Mouse (Mus musculus) heart, postnatal 0 days (tissue): ENCODE measurements at regions not wholly inside any gene's neighbourhood (a gene's known extent, or its start where the extent isn't known, plus 50 kb on each side); places are given as distances from the start of the nearest gene placed in this dataset.
A peak's percentile ranks its signal among the peaks of the same experiment; 100 is the strongest.

Experiments used
- ATAC-seq: fragments of 200-750 bp; cut with Nextera tagmentation; 2 replicates; pipeline ENCODE4 v1.8.0; 2017; ENCODE audit warnings: low read depth, moderate number of reproducible peaks, moderate library complexity; ENCODE audit not compliant: insufficient read depth
- DNase-seq: peaks from one replicate; pipeline ENCODE4 v3.0.0-alpha.2; 2016; ENCODE audit warnings: low spot score
- H3K27ac ChIP-seq: fragments of 300-500 bp; sonication (generic); 2 replicates; pipeline ENCODE4 v1.5.1; 2014; ENCODE audit warnings: low read depth, mild to moderate bottlenecking
- H3K27me3 ChIP-seq: fragments of 300-500 bp; sonication (generic); 2 replicates; pipeline ENCODE4 v1.6.1; 2014; ENCODE audit warnings: low read length, mixed read lengths; ENCODE audit not compliant: control insufficient read depth, insufficient read depth
- H3K36me3 ChIP-seq: fragments of 300-500 bp; sonication (generic); replicated peaks from 2 replicates; pipeline ENCODE4 v1.6.1; 2014; ENCODE audit warnings: low read length, mixed read lengths; ENCODE audit not compliant: control insufficient read depth, insufficient read depth
- H3K4me1 ChIP-seq: fragments of 300-500 bp; sonication (generic); 2 replicates; pipeline ENCODE4 v1.6.1; 2014; ENCODE audit warnings: antibody characterized with exemption; ENCODE audit not compliant: control insufficient read depth, insufficient read depth
- H3K4me2 ChIP-seq: fragments of 300-500 bp; sonication (generic); 2 replicates; pipeline ENCODE4 v1.6.1; 2014; ENCODE audit warnings: low read depth, mild to moderate bottlenecking, low read length, moderate library complexity
- H3K4me3 ChIP-seq: fragments of 300-500 bp; sonication (generic); 2 replicates; pipeline ENCODE4 v1.5.1; 2014; ENCODE audit warnings: low read depth, low read length
- H3K9ac ChIP-seq: fragments of 300-500 bp; sonication (generic); replicated peaks from 2 replicates; pipeline ENCODE4 v1.6.1; 2014; ENCODE audit warnings: low read depth, low read length, mixed read lengths
- H3K9me3 ChIP-seq: fragments of 300-500 bp; sonication (generic); replicated peaks from 2 replicates; pipeline ENCODE4 v1.6.1; 2016; ENCODE audit warnings: low read length; ENCODE audit not compliant: control insufficient read depth
- CTCF ChIP-seq: IDR thresholded peaks from 2 replicates; pipeline ENCODE4 v1.5.1; 2016; ENCODE audit warnings: antibody characterized with exemption, control low read depth, low read depth
- EP300 ChIP-seq: IDR thresholded peaks from 2 replicates; pipeline ENCODE4 v1.6.1; 2016; ENCODE audit warnings: antibody characterized with exemption, low read depth
- WGBS: fragments of 180-500 bp; shearing (Covaris S2); extraction: QIAGEN DNeasy Blood & Tissue Kit; methylation state at CpG from one replicate; pipeline ENCODE4 v1.1.7; 2014; 5-methylcytosine and 5-hydroxymethylcytosine counted together

GRCm38 (mm10) chr14:87215099-87215498 lies 74.1 kb upstream of the Diaph3 start:
- DNase-seq = no peak
- Histone ChIP-seq H3K4me2 (no peak overlapping the region), H3K4me1 (no peaks in the 10 kb centered on the region), H3K36me3 (no peaks in the 10 kb centered on the region), H3K4me3 (no peak overlapping the region), H3K27me3 (no peaks in the 10 kb centered on the region), H3K9ac (no peak overlapping the region), H3K27ac (no peak overlapping the region), H3K9me3 (0 out of 2 replicates have a peak, but pooled peaks cover under 1% of the 10 kb centered on the region)
- 13% methylated on average over 2 of the region's 2 CpGs for whole genome bisulfite sequencing
- ATAC-seq = no peak
- no peak for TF ChIP-seq EP300
- TF ChIP-seq CTCF = peak; percentile 73

GRCm38 (mm10) chr14:87217042-87217441 lies 76.0 kb upstream of the Diaph3 start:
- Histone ChIP-seq H3K27ac (no peak overlapping the region), H3K4me2 (no peak overlapping the region), H3K27me3 (no peaks in the 10 kb centered on the region), H3K9ac (no peak overlapping the region), H3K9me3 (0 out of 2 replicates have a peak, but pooled peaks cover 5% of the 10 kb centered on the region), H3K36me3 (no peaks in the 10 kb centered on the region), H3K4me3 (no peak overlapping the region), H3K4me1 (no peaks in the 10 kb centered on the region)
- ATAC-seq = no peak
- no peak for TF ChIP-seq CTCF
- WGBS = 58% methylated on average over 7 of the region's 7 CpGs
- no peak for DNase-seq

- H3K4me2 ChIP-seq = no peak overlapping the region
- ATAC-seq = no peak
- no peak for TF ChIP-seq EP300
- TF ChIP-seq CTCF = no peak
- no peak for DNase-seq
- H3K4me1 ChIP-seq = no peaks in the 10 kb centered on the region
- H3K9ac ChIP-seq = no peak overlapping the region
- H3K27ac ChIP-seq = no peak overlapping the region
- no peaks in the 10 kb centered on the region for H3K36me3 ChIP-seq
- no peak overlapping the region for H3K4me3 ChIP-seq
- 63% methylated on average over 3 of the region's 3 CpGs for whole genome bisulfite sequencing
- H3K27me3 ChIP-seq = no peaks in the 10 kb centered on the region
- 0 out of 2 replicates have a peak, but pooled peaks cover 5% of the 10 kb centered on the region for H3K9me3 ChIP-seq
These were observed 78.9 kb upstream of the Diaph3 start for GRCm38 (mm10) chr14:87219975-87220374.

- WGBS = 64% methylated on average over 5 of the region's 5 CpGs
- ATAC-seq = no peak
These were observed 83.8 kb upstream of the Diaph3 start for GRCm38 (mm10) chr14:87224870-87225269.

GRCm38 (mm10) chr14:87249258-87249657 lies 108.2 kb upstream of the Diaph3 start:
- Histone ChIP-seq H3K4me1 (no peaks in the 10 kb centered on the region), H3K27me3 (no peaks in the 10 kb centered on the region), H3K27ac (no peak overlapping the region), H3K4me2 (no peak overlapping the region), H3K36me3 (no peaks in the 10 kb centered on the region), H3K9ac (no peak overlapping the region), H3K4me3 (no peak overlapping the region), H3K9me3 (no peaks in the 10 kb centered on the region)
- 79% methylated on average over 2 of the region's 2 CpGs for WGBS
- TF ChIP-seq CTCF = no peak
- TF ChIP-seq EP300 = no peak
- no peak for ATAC-seq
- DNase-seq = no peak

More at GRCm38 (mm10) chr14:87224870-87225269, 83.8 kb upstream of the Diaph3 start:
- TF ChIP-seq EP300 = no peak
- no peak for TF ChIP-seq CTCF
- no peak overlapping the region for H3K9ac ChIP-seq
- no peaks in the 10 kb centered on the region for H3K27me3 ChIP-seq
- H3K36me3 ChIP-seq = no peaks in the 10 kb centered on the region
- no peak overlapping the region for H3K27ac ChIP-seq
- no peaks in the 10 kb centered on the region for H3K4me1 ChIP-seq
- H3K9me3 ChIP-seq = 0 out of 2 replicates have a peak, but pooled peaks cover 5% of the 10 kb centered on the region
- no peak overlapping the region for H3K4me2 ChIP-seq
- no peak overlapping the region for H3K4me3 ChIP-seq
- no peak for DNase-seq

- H3K4me3 ChIP-seq = no peak overlapping the region
- H3K27me3 ChIP-seq = no peaks in the 10 kb centered on the region
- ATAC-seq (no peak), DNase-seq (no peak)
- no peak overlapping the region for H3K27ac ChIP-seq
- 83% methylated on average over 5 of the region's 5 CpGs for WGBS
- H3K4me2 ChIP-seq = no peak overlapping the region
- no peaks in the 10 kb centered on the region for H3K36me3 ChIP-seq
- TF ChIP-seq CTCF = no peak
- no peak for TF ChIP-seq EP300
- H3K9me3 ChIP-seq = no peaks in the 10 kb centered on the region
- H3K9ac ChIP-seq = no peak overlapping the region
- H3K4me1 ChIP-seq = no peaks in the 10 kb centered on the region
These were observed 114.6 kb upstream of the Diaph3 start for GRCm38 (mm10) chr14:87255484-87256208.
